Mouse (Mus musculus) heart, adult 2 months (tissue): ENCODE results near the gene Clps. TPM values are rescaled to one million over a fixed set of nuclear protein-coding genes. Genes with fewer than 3 reads are reported as not detected.

Experiments used
- DNase-seq, 2 experiments: peaks; one replicate each; pipeline ENCODE4 v3.0.0; 2021
- H3K27ac ChIP-seq: fragments of 200-600 bp; 2 replicates; pipeline ENCODE4 v1.8.1; 2022
- H3K27me3 ChIP-seq: fragments of 200-500 bp; 2 replicates; pipeline ENCODE4 v1.6.1; 2012; ENCODE audit warnings: mild to moderate bottlenecking, low read length, inconsistent platforms, mixed read lengths; ENCODE audit not compliant: control insufficient read depth, insufficient read depth
- H3K36me3 ChIP-seq: fragments of 200-500 bp; 2 replicates; pipeline ENCODE4 v1.6.1; 2012; ENCODE audit warnings: low read length, inconsistent platforms; ENCODE audit not compliant: control insufficient read depth, insufficient read depth
- H3K4me1 ChIP-seq: fragments of 200-500 bp; 2 replicates; pipeline ENCODE4 v1.6.1; 2011; ENCODE audit warnings: low read length; ENCODE audit not compliant: control insufficient read depth, insufficient read depth
- H3K4me3 ChIP-seq: fragments of 200-600 bp; 2 replicates; pipeline ENCODE4 v1.8.1; 2022
- H3K79me2 ChIP-seq: fragments of 200-500 bp; replicated peaks from 2 replicates; pipeline ENCODE4 v1.6.1; 2012; ENCODE audit warnings: mild to moderate bottlenecking, inconsistent platforms, low read length, moderate library complexity, mixed read lengths; ENCODE audit not compliant: control insufficient read depth, insufficient read depth
- H3K9ac ChIP-seq: fragments of 200-500 bp; 2 replicates; pipeline ENCODE4 v1.6.1; 2012; ENCODE audit warnings: low read depth, mild to moderate bottlenecking, control low read depth, inconsistent platforms, low read length, mixed read lengths
- CTCF ChIP-seq: fragments of 200-600 bp; IDR thresholded peaks from 2 replicates; pipeline ENCODE4 v1.8.1; 2022; ENCODE audit warnings: antibody characterized with exemption, mild to moderate bottlenecking, moderate library complexity
- EP300 ChIP-seq: fragments of 200-500 bp; IDR thresholded peaks from 2 replicates; pipeline ENCODE4 v1.6.1; 2011; ENCODE audit warnings: low read depth, low read length, control low read depth; ENCODE audit not compliant: insufficient read depth
- POLR2A ChIP-seq: fragments of 200-500 bp; IDR thresholded peaks from 2 replicates; pipeline ENCODE4 v1.6.1; 2011; ENCODE audit warnings: mild to moderate bottlenecking, low read depth, low read length, control low read depth; ENCODE audit not compliant: insufficient read depth
- WGBS: fragments of 180-500 bp; shearing (Covaris S2); methylation state at CpG from one replicate; pipeline ENCODE4 v1.1.7; 2018; 5-methylcytosine and 5-hydroxymethylcytosine counted together
- intact Hi-C: fragments of 180-260 bp; cut with DNase I; formaldehyde crosslinking; loops from one replicate; pipeline ENCODE4 v1.15.1; 2025
- polyA plus RNA-seq: library from polyadenylated mRNA; depleted of rRNA; stranded (reverse); fragments of >200 nt; gene quantifications from 2 replicates; pipeline ENCODE4 v1.2.3, GENCODE M21; 2012
- total RNA-seq, 2 experiments: library from RNA; stranded (reverse); gene quantifications; 2 replicates each; pipeline ENCODE4 v1.2.3; 2021

Gene Clps
- total and polyA plus RNA-seq, 3 experiments = 0.90 TPM; not detected in 2

GRCm38 (mm10) chr17:28530506-28530905, 30.1 kb downstream of the Clps start, which contains the start of gene Armc12:
Gene Armc12, plus strand, starts transcription at chr17:28530806.
- Histone ChIP-seq H3K36me3 (no peaks in the 10 kb centered on the region), H3K4me3 (no peak within 1 kb of the TSS), H3K4me1 (peaks cover 5% of the 10 kb centered on the region), H3K27me3 (no peaks in the 10 kb centered on the region), H3K27ac (no peak within 1 kb of the TSS), H3K9ac (no peak within 1 kb of the TSS), H3K79me2 (no peaks in the 10 kb centered on the region)
- intact Hi-C loops = no loop called here
- TF ChIP-seq EP300 (no peak), CTCF (peak; percentile 16; the same call in 1 of the 2 replicates)
- 88% methylated on average over 6 of the region's 6 CpGs for WGBS
- DNase-seq = no peak

- intact Hi-C loops = loop anchor here (5.0 to 10.0 kb wide), 3 partner anchors 64 to 324 kb away; partner anchors contain the start of genes Def6 and Rpl10a
Observed at GRCm38 (mm10) chr17:28529116-28529515, 31.4 kb downstream of the Clps start.

GRCm38 (mm10) chr17:28528043-28528351, 32.6 kb downstream of the Clps start:
- peak; percentile 87 to 92 for DNase-seq
- Histone ChIP-seq H3K79me2 (no peaks in the 10 kb centered on the region), H3K36me3 (no peaks in the 10 kb centered on the region), H3K27me3 (no peaks in the 10 kb centered on the region), H3K4me1 (peaks cover 7% of the 10 kb centered on the region), H3K9ac (peak overlapping the region; percentile 27), H3K4me3 (no peak overlapping the region), H3K27ac (no peak overlapping the region)
- intact Hi-C loops = loop anchor here (1.0 to 10.0 kb wide), 5 partner anchors 63 to 323 kb away; partner anchors contain the start of genes Def6 and Rpl10a
- TF ChIP-seq CTCF (no peak; the same call in 1 of the 2 replicates), EP300 (peak; percentile 98), POLR2A (peak; percentile 27; the same call in 1 of the 2 replicates)
- under 1% methylated on average over 6 of the region's 6 CpGs for WGBS

More at GRCm38 (mm10) chr17:28529116-28529515, 31.4 kb downstream of the Clps start:
- TF ChIP-seq EP300 = no peak
- TF ChIP-seq POLR2A = no peak
- TF ChIP-seq CTCF = no peak
- Histone ChIP-seq H3K4me3 (no peak overlapping the region), H3K79me2 (no peaks in the 10 kb centered on the region), H3K36me3 (no peaks in the 10 kb centered on the region), H3K27me3 (no peaks in the 10 kb centered on the region), H3K9ac (no peak overlapping the region), H3K27ac (no peak overlapping the region), H3K4me1 (peaks cover 7% of the 10 kb centered on the region)
- 57% methylated on average over 4 of the region's 4 CpGs for WGBS
- no peak for DNase-seq

GRCm38 (mm10) chr17:28527184-28528042, 33.2 kb downstream of the Clps start:
- H3K27ac ChIP-seq = no peak overlapping the region
- no peaks in the 10 kb centered on the region for H3K27me3 ChIP-seq
- WGBS = 33% methylated on average over 12 of the region's 12 CpGs
- DNase-seq = no peak
- H3K9ac ChIP-seq = peak overlapping the region; percentile 27
- peaks cover 7% of the 10 kb centered on the region for H3K4me1 ChIP-seq
- TF ChIP-seq POLR2A (no peak), EP300 (no peak), CTCF (no peak)
- H3K79me2 ChIP-seq = no peaks in the 10 kb centered on the region
- H3K4me3 ChIP-seq = no peak overlapping the region
- intact Hi-C loops = loop anchor here (1.0 to 10.0 kb wide), 5 partner anchors 63 to 323 kb away; partner anchors contain the start of genes Def6 and Rpl10a
- no peaks in the 10 kb centered on the region for H3K36me3 ChIP-seq

- no peak overlapping the region for H3K4me3 ChIP-seq
- no peak overlapping the region for H3K9ac ChIP-seq
- DNase-seq = peak in 1 of 2 experiments; percentile 20
- H3K79me2 ChIP-seq = no peaks in the 10 kb centered on the region
- no peak overlapping the region for H3K27ac ChIP-seq
- TF ChIP-seq POLR2A (no peak), CTCF (peak; percentile 45), EP300 (no peak)
- intact Hi-C loops = loop anchor here (2.0 to 10.0 kb wide), 4 partner anchors 40 to 320 kb away; partner anchors contain the start of genes Def6 and Rpl10a
- no peaks in the 10 kb centered on the region for H3K27me3 ChIP-seq
- 63% methylated on average over 4 of the region's 4 CpGs for WGBS
- H3K36me3 ChIP-seq = no peaks in the 10 kb centered on the region
- H3K4me1 ChIP-seq = peaks cover 11% of the 10 kb centered on the region
Observed at GRCm38 (mm10) chr17:28524831-28525430, 35.6 kb downstream of the Clps start.
